Mouse (Mus musculus) intestine, postnatal 0 days (tissue): Measurements from ENCODE around the gene Myom1. TPM values are rescaled to one million over a fixed set of nuclear protein-coding genes. Genes with fewer than 3 reads are reported as not detected.

Source experiments
- ATAC-seq: fragments of 200-750 bp; cut with Nextera tagmentation; 2 replicates; pipeline ENCODE4 v1.8.0; 2017; ENCODE audit warnings: mild to moderate bottlenecking, moderate TSS enrichment, moderate library complexity
- H3K27ac ChIP-seq: fragments of 300-500 bp; sonication (generic); 2 replicates; pipeline ENCODE4 v1.5.1; 2014; ENCODE audit warnings: mild to moderate bottlenecking, low read depth, low read length, moderate library complexity
- H3K27me3 ChIP-seq: fragments of 300-500 bp; sonication (generic); replicated peaks from 2 replicates; pipeline ENCODE4 v1.6.1; 2014; ENCODE audit warnings: low read length, mixed read lengths; ENCODE audit not compliant: control insufficient read depth, insufficient read depth
- H3K36me3 ChIP-seq: fragments of 300-500 bp; sonication (generic); 2 replicates; pipeline ENCODE4 v1.6.1; 2014; ENCODE audit warnings: mild to moderate bottlenecking, moderate library complexity; ENCODE audit not compliant: control insufficient read depth, insufficient read depth
- H3K4me1 ChIP-seq: fragments of 300-500 bp; sonication (generic); replicated peaks from 2 replicates; pipeline ENCODE4 v1.6.1; 2014; ENCODE audit warnings: antibody characterized with exemption, low read length, mixed read lengths; ENCODE audit not compliant: control insufficient read depth, insufficient read depth
- H3K4me2 ChIP-seq: fragments of 300-500 bp; sonication (generic); replicated peaks from 2 replicates; pipeline ENCODE4 v1.6.1; 2014; ENCODE audit warnings: low read depth, mild to moderate bottlenecking, moderate library complexity
- H3K4me3 ChIP-seq: fragments of 300-500 bp; sonication (generic); 2 replicates; pipeline ENCODE4 v1.5.1; 2014; ENCODE audit warnings: low read depth, low read length
- H3K9ac ChIP-seq: fragments of 300-500 bp; sonication (generic); 2 replicates; pipeline ENCODE4 v1.6.1; 2014; ENCODE audit warnings: mild to moderate bottlenecking, low read depth, low read length
- H3K9me3 ChIP-seq: fragments of 300-500 bp; sonication (generic); 2 replicates; pipeline ENCODE4 v1.6.1; 2016; ENCODE audit warnings: mixed run types; ENCODE audit not compliant: control insufficient read depth
- CTCF ChIP-seq: sonication (generic); IDR thresholded peaks from 2 replicates; pipeline ENCODE4 v1.5.1; 2016; ENCODE audit warnings: low read depth, mild to moderate bottlenecking, control low read depth, antibody characterized with exemption, moderate library complexity
- whole genome bisulfite sequencing: fragments of 180-500 bp; shearing (Covaris S2); extraction: QIAGEN DNeasy Blood & Tissue Kit; methylation state at CpG from one replicate; pipeline ENCODE4 v1.1.7; 2014; 5-methylcytosine and 5-hydroxymethylcytosine counted together
- polyA plus RNA-seq: library from polyadenylated mRNA; unstranded; fragments of >200 nt; fragmentation: Nextera tagmentation; extraction: Ambion mirVana; gene quantifications from 2 replicates; pipeline ENCODE4 v1.2.1, GENCODE M21; 2015

Myom1 gene
- polyA plus RNA-seq, 1 experiment from 2014 or later: 8.9 TPM

- 71% methylated on average over 1 of the region's 1 CpGs for WGBS
- Histone ChIP-seq H3K27me3 (no peaks in the 10 kb centered on the region), H3K36me3 (no peaks in the 10 kb centered on the region), H3K4me1 (no peaks in the 10 kb centered on the region), H3K9me3 (no peaks in the 10 kb centered on the region), H3K27ac (no peak overlapping the region), H3K4me2 (no peak overlapping the region), H3K4me3 (no peak overlapping the region), H3K9ac (no peak overlapping the region)
- TF ChIP-seq CTCF: no peak
- no peak for ATAC-seq
Observed at GRCm38 (mm10) chr17:71009751-71010150, 7.3 kb downstream of the Myom1 start.

GRCm38 (mm10) chr17:71010646-71011242, 8.3 kb downstream of the Myom1 start:
- 66% methylated on average over 7 of the region's 7 CpGs for WGBS
- Histone ChIP-seq H3K4me3 (no peak overlapping the region), H3K27ac (no peak overlapping the region), H3K4me2 (no peak overlapping the region), H3K9ac (no peak overlapping the region), H3K27me3 (no peaks in the 10 kb centered on the region), H3K36me3 (no peaks in the 10 kb centered on the region), H3K9me3 (no peaks in the 10 kb centered on the region), H3K4me1 (no peaks in the 10 kb centered on the region)
- no peak for TF ChIP-seq CTCF
- ATAC-seq: peak; percentile 45; the same call in 1 of the 2 replicates

- H3K27ac ChIP-seq: no peak overlapping the region
- no peaks in the 10 kb centered on the region for H3K9me3 ChIP-seq
- H3K4me1 ChIP-seq: no peaks in the 10 kb centered on the region
- ATAC-seq: no peak
- no peaks in the 10 kb centered on the region for H3K36me3 ChIP-seq
- no peak overlapping the region for H3K4me2 ChIP-seq
- TF ChIP-seq CTCF: no peak
- H3K9ac ChIP-seq: no peak overlapping the region
- no peak overlapping the region for H3K4me3 ChIP-seq
- 89% methylated on average over 9 of the region's 9 CpGs for WGBS
- no peaks in the 10 kb centered on the region for H3K27me3 ChIP-seq
Observed at GRCm38 (mm10) chr17:71011931-71012662, 9.7 kb downstream of the Myom1 start.

DNA sequence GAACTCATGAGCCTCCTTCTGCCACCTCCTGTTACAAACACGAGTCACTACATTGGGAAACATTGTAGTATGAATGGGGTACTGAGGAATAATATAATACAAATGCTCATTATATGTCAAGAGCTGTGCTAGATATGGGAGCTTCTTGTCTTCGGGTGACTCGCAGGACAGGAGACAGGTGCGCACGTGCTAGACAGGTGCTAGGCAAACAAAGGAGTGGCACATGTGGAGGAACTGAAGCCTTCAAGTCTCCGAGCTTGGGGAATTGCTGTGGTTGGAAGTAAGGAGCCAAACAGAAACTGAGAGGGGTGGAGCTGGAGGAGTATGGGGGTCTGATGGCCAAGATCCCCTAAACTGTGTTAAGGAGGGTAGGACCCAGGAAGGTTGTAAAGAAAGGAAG, 10.7 kb downstream of the Myom1 start:
- ATAC-seq: peak; percentile 41; the same call in 1 of the 2 replicates
- H3K27me3 ChIP-seq: no peaks in the 10 kb centered on the region
- H3K9ac ChIP-seq: no peak overlapping the region
- no peak overlapping the region for H3K4me3 ChIP-seq
- no peak for TF ChIP-seq CTCF
- WGBS: 57% methylated on average over 6 of the region's 6 CpGs
- no peaks in the 10 kb centered on the region for H3K36me3 ChIP-seq
- H3K4me1 ChIP-seq: no peaks in the 10 kb centered on the region
- no peaks in the 10 kb centered on the region for H3K9me3 ChIP-seq
- no peak overlapping the region for H3K4me2 ChIP-seq
- no peak overlapping the region for H3K27ac ChIP-seq

DNA sequence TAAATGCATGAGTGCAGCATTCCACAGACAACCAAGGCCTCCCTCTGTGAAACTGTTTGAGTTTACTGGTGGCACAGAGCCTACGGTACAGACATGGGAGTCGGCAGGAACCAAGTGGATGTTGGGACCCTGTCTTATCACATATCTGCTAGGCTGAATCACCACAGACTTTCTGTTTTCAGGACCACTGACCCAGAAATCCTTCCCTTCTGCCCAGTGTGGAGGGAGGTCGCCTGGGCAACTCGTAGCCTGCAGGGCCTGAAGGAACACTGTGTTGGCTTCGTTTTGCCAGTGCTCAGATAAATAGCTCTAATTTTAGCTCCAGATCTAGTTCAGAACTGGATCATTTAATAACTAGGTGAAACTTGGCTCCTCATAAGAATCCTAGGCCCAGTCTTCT, 12.5 kb downstream of the Myom1 start:
- whole genome bisulfite sequencing: 75% methylated on average over 5 of the region's 5 CpGs
- no peak for ATAC-seq
- TF ChIP-seq CTCF: no peak
- Histone ChIP-seq H3K9ac (no peak overlapping the region), H3K4me1 (no peaks in the 10 kb centered on the region), H3K4me3 (no peak overlapping the region), H3K27ac (no peak overlapping the region), H3K27me3 (no peaks in the 10 kb centered on the region), H3K36me3 (no peaks in the 10 kb centered on the region), H3K9me3 (no peaks in the 10 kb centered on the region), H3K4me2 (no peak overlapping the region)

DNA sequence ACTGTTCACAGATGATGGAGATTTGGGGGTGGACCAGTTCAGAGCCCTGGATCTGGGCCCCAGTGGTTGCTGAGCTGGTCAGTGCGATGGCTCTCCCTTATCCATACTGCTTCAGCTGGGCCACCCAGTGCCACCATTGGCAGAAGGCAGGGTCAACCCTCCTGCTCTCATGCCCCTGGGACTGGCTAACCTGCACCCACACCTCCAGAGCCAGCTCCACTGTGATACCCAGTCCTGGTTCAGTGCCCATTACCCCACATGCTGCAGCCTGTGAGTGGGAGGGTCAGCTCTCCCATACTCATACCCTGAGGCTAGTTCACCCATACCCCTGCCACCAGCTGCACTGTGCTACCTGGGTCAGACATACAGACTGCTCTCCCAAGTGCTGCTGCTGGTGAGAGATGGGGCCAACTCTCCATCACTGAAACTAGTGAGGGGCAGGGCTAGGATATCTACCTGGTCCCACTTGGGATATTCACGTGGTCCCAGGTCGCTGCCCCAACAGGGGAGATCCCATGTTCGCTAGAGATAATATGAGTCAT, 15.1 kb downstream of the Myom1 start:
- no peak overlapping the region for H3K9ac ChIP-seq
- no peaks in the 10 kb centered on the region for H3K36me3 ChIP-seq
- H3K4me3 ChIP-seq: no peak overlapping the region
- H3K27ac ChIP-seq: no peak overlapping the region
- H3K4me2 ChIP-seq: no peak overlapping the region
- WGBS: 82% methylated on average over 4 of the region's 4 CpGs
- H3K9me3 ChIP-seq: no peaks in the 10 kb centered on the region
- no peaks in the 10 kb centered on the region for H3K4me1 ChIP-seq
- no peak for ATAC-seq
- no peak for TF ChIP-seq CTCF
- H3K27me3 ChIP-seq: no peaks in the 10 kb centered on the region
